Mouse (Mus musculus): ENCODE measurements around the gene Hnrnpf. TPM values are rescaled to one million over a fixed set of nuclear protein-coding genes. Genes with fewer than 3 reads are reported as not detected.
A peak's percentile ranks its signal among the peaks of the same experiment; 100 is the strongest.

Gene Hnrnpf
- polyA plus RNA-seq, 1 experiment, result 112 TPM

- Histone ChIP-seq H3K4me3 (replicated peaks) (no peak overlapping the region), H3K4me1 (peaks cover 11% of the 10 kb centered on the region), H3K27me3 (replicated peaks) (peaks cover 8% of the 10 kb centered on the region), H3K36me3 (replicated peaks; ENCODE audit: low read length) (no peaks in the 10 kb centered on the region), H3K9me3 (peaks cover 26% of the 10 kb centered on the region)
- TF ChIP-seq FLI1 (IDR thresholded peaks at IDR 0.05; ENCODE audit: low read length) (no peak), GATA1 (IDR thresholded peaks at IDR 0.05; ENCODE audit: borderline replicate concordance, low read length) (no peak)
These were observed 63.1 kb downstream of the Hnrnpf start for GRCm38 (mm10) chr6:117963201-117963600.

GRCm38 (mm10) chr6:117966729-117967128 lies 66.6 kb downstream of the Hnrnpf start:
- Histone ChIP-seq H3K9me3 (peaks cover 38% of the 10 kb centered on the region), H3K4me3 (replicated peaks) (peak overlapping the region; percentile 34), H3K36me3 (replicated peaks; ENCODE audit: low read length) (no peaks in the 10 kb centered on the region), H3K4me1 (peaks cover 11% of the 10 kb centered on the region), H3K27me3 (replicated peaks) (peaks cover 8% of the 10 kb centered on the region)
- TF ChIP-seq GATA1 (IDR thresholded peaks at IDR 0.05; ENCODE audit: borderline replicate concordance, low read length) (no peak), FLI1 (IDR thresholded peaks at IDR 0.05; ENCODE audit: low read length) (no peak)

Other genes starting within 250 kb of the Hnrnpf start
- gene Zfp637, start 59.1 kb upstream of the Hnrnpf start, polyA plus RNA-seq (2012; ENCODE audit: insufficient read depth, low replicate concordance), result 3.1 and 9.3 TPM in 2 replicates
- 1.3 TPM in 1 of 2 replicates, not detected in the other for gene Zfp239, start 38.2 kb upstream of the Hnrnpf start, polyA plus RNA-seq (2012; ENCODE audit: insufficient read depth, low replicate concordance)
- not detected in 2 replicates for gene Fxyd4, start 37.4 kb downstream of the Hnrnpf start, polyA plus RNA-seq (2012; ENCODE audit: insufficient read depth, low replicate concordance)
- gene Rasgef1a, start 111.1 kb downstream of the Hnrnpf start, polyA plus RNA-seq (2012; ENCODE audit: insufficient read depth, low replicate concordance), result 0.30 TPM in 1 of 2 replicates, not detected in the other
- 3.6 and 3.9 TPM in 2 replicates for gene Csgalnact2, start 238.8 kb downstream of the Hnrnpf start, polyA plus RNA-seq (2012; ENCODE audit: insufficient read depth, low replicate concordance)